Mouse (Mus musculus) forebrain, embryonic 16.5 days (tissue): Measurements from ENCODE around the gene Lysmd3. TPM values are rescaled to one million over a fixed set of nuclear protein-coding genes. Genes with fewer than 3 reads are reported as not detected.
"Not testable (repeated sequence)": the region's sequence is repeated elsewhere in the genome, so short reads cannot be mapped to it uniquely, and the experiment has no call there.

Source experiments
- ATAC-seq: fragments of 200-750 bp; cut with Nextera tagmentation; 2 replicates; pipeline ENCODE4 v1.8.0; 2017; ENCODE audit warnings: mild to moderate bottlenecking, moderate library complexity
- H3K27ac ChIP-seq: fragments of 300-500 bp; sonication (generic); 2 replicates; pipeline ENCODE4 v1.5.1; 2014; ENCODE audit warnings: low read length, control low read depth
- H3K27me3 ChIP-seq: fragments of 300-500 bp; sonication (generic); replicated peaks from 2 replicates; pipeline ENCODE4 v1.6.1; 2014; ENCODE audit warnings: low read length; ENCODE audit not compliant: control insufficient read depth, insufficient read depth
- H3K36me3 ChIP-seq: fragments of 300-500 bp; sonication (generic); 2 replicates; pipeline ENCODE4 v1.6.1; 2014; ENCODE audit not compliant: control insufficient read depth, insufficient read depth
- H3K4me1 ChIP-seq: fragments of 300-500 bp; sonication (generic); replicated peaks from 2 replicates; pipeline ENCODE4 v1.6.1; 2014; ENCODE audit warnings: low read length; ENCODE audit not compliant: control insufficient read depth, insufficient read depth
- H3K4me2 ChIP-seq: fragments of 300-500 bp; sonication (generic); 2 replicates; pipeline ENCODE4 v1.6.1; 2014; ENCODE audit warnings: mild to moderate bottlenecking, low read length, control low read depth
- H3K4me3 ChIP-seq: fragments of 300-500 bp; sonication (generic); replicated peaks from 2 replicates; pipeline ENCODE4 v1.5.1; 2014; ENCODE audit warnings: mild to moderate bottlenecking, low read length, control low read depth
- H3K9ac ChIP-seq: fragments of 300-500 bp; sonication (generic); replicated peaks from 2 replicates; pipeline ENCODE4 v1.6.1; 2014; ENCODE audit warnings: low read depth, low read length, control low read depth
- H3K9me3 ChIP-seq: fragments of 300-500 bp; sonication (generic); 2 replicates; pipeline ENCODE4 v1.6.1; 2016; ENCODE audit warnings: low read length; ENCODE audit not compliant: control insufficient read depth
- WGBS: fragments of 180-500 bp; shearing (Covaris S2); extraction: QIAGEN DNeasy Blood & Tissue Kit; methylation state at CpG from one replicate; pipeline ENCODE4 v1.1.7; 2014; 5-methylcytosine and 5-hydroxymethylcytosine counted together
- polyA plus RNA-seq: library from polyadenylated mRNA; unstranded; fragments of >200 nt; fragmentation: Nextera tagmentation; extraction: Ambion mirVana; gene quantifications from 2 replicates; pipeline ENCODE4 v1.2.1, GENCODE M21; 2015

The Lysmd3 gene
- polyA plus RNA-seq, 1 experiment from 2014 or later = 20.3 TPM

DNA sequence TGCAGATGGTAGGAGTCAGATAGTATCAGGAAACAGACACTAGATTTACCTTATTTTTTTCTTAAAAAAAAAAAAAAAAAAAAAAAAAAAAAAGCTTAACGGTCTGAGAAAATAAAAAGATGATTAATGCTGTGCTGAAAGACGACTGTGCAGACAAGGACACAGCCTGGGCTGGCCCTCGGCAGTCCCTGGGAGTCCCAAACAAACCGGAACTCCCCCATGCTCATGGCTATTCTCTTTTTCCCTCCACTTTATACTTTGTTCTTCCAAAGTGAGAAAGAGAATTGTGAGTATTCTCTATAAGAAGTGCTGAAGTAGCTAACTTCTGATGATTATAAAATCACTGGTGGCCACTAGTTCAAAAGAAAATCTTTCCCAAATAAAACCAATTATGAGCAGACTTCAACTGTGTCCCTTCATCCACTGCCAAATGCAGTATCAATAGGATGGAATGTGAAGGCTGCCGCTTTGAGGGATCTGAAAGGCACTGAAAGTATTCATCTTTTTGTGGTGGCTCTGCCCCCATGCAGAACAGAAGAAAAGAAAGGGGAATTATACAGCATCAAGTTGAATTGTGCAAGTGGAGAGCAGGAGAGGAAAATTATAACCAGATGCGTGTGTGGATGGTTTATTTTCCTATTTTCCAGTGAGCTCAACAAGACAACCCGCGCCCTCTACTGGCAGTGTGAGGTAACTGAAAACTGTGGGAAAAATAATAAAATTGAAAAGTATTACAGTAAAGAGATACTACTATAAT is 16.0 kb upstream of the Lysmd3 start:
- H3K4me3 ChIP-seq = peak overlapping the region; percentile 20; the same call in 1 of the 2 replicates
- H3K36me3 ChIP-seq = no peaks in the 10 kb centered on the region
- peak overlapping the region; percentile 47 for H3K4me2 ChIP-seq
- H3K27ac ChIP-seq = peak overlapping the region; percentile 28; the same call in 1 of the 2 replicates
- WGBS = 3% methylated on average over 8 of the region's 8 CpGs
- peak; percentile 78 for ATAC-seq
- H3K9ac ChIP-seq = peak overlapping the region; percentile 41
- H3K9me3 ChIP-seq = no peaks in the 10 kb centered on the region
- peaks cover 4% of the 10 kb centered on the region; the same call in 1 of the 2 replicates for H3K4me1 ChIP-seq
- no peaks in the 10 kb centered on the region for H3K27me3 ChIP-seq

DNA sequence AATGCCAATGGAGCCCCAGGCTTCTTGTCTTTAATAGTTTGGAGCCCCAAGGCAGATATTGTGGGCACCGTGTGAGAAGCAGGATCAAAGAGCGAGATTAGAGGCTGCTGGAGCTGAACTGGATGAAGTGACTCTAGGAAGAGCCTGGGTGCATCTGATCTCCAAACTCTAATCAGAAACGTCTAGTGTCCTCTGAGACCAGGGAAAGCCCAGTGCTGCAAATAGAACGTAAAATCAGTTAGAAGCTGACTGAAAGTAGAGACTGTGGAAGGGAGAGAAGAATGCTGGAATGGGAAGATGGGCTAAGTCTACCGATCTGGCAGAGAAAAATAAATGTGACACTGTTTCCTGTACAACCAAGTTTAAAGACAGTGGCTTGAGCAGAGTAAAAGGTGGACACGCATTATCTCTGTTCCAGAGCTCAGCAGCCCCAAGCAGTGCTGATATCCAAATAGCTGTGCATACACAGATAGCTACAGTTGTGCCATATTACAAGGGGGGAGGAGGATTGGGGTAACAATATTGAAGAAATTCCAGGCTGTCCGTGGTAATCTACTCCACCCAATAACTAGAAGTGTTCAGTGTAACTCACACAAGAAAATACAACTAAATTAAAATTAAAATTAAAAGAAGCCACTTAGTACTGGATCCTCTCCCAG is 14.8 kb upstream of the Lysmd3 start:
- no peak overlapping the region for H3K27ac ChIP-seq
- H3K9me3 ChIP-seq = no peaks in the 10 kb centered on the region
- H3K4me3 ChIP-seq = no peak overlapping the region
- peaks cover 4% of the 10 kb centered on the region; the same call in 1 of the 2 replicates for H3K4me1 ChIP-seq
- H3K4me2 ChIP-seq = no peak overlapping the region
- ATAC-seq = no peak
- H3K36me3 ChIP-seq = no peaks in the 10 kb centered on the region
- 54% methylated on average over 7 of the region's 7 CpGs for WGBS
- H3K27me3 ChIP-seq = no peaks in the 10 kb centered on the region
- H3K9ac ChIP-seq = no peak overlapping the region

DNA sequence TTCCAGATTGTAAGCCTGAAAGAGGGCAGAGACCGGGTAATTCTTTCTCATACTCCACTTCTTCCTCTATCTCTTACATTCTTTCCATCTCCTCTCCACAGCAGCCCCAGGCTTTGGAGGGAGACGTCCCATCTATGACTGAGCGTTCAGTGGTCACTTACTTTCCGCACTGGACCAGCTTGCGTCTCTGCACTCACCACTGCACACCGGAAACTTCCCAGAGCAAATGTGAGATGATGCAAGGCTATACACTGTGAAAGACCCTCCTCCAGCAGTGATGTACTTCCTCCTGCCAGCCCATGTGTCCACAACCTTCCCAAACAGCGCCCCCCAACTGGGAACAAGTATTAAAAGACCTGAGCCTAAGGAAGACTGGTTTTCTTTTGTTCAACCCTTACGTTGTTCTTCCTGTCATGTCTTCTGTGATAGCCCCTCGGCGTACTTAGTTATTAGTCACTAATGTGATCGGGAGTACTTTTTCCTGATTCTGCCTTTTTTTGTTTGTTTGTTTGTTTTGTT is 13.4 kb upstream of the Lysmd3 start:
- 92% methylated on average over 11 of the region's 11 CpGs for WGBS
- H3K9ac ChIP-seq = no peak overlapping the region
- no peaks in the 10 kb centered on the region for H3K9me3 ChIP-seq
- no peaks in the 10 kb centered on the region for H3K36me3 ChIP-seq
- no peak overlapping the region for H3K27ac ChIP-seq
- no peaks in the 10 kb centered on the region for H3K27me3 ChIP-seq
- H3K4me3 ChIP-seq = no peak overlapping the region
- ATAC-seq = no peak
- no peak overlapping the region for H3K4me2 ChIP-seq
- H3K4me1 ChIP-seq = peaks cover 4% of the 10 kb centered on the region; the same call in 1 of the 2 replicates

DNA sequence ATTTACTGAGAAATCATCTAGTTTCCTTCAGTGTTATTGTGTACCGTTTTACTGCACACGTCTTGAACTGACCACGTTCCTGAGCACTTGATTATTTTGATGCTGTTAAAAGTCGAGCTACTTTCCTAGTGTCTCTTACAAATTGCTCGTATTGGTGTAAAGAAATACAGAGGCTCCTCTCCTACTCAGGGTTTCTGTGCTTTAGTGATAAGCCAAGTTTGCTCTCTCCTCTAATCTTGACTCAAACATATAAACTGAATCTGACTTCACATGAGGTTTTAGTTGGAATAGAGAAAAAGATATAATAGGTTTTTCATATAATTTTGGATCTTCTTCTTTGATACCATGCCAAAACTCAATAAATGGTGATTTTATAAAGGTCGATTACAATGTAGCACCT is 11.1 kb upstream of the Lysmd3 start:
- no peaks in the 10 kb centered on the region for H3K27me3 ChIP-seq
- H3K36me3 ChIP-seq = no peaks in the 10 kb centered on the region
- no peak overlapping the region for H3K4me2 ChIP-seq
- H3K4me3 ChIP-seq = no peak overlapping the region
- 94% methylated on average over 6 of the region's 6 CpGs for WGBS
- no peak overlapping the region for H3K27ac ChIP-seq
- no peaks in the 10 kb centered on the region for H3K9me3 ChIP-seq
- peaks cover 2% of the 10 kb centered on the region; the same call in 1 of the 2 replicates for H3K4me1 ChIP-seq
- H3K9ac ChIP-seq = no peak overlapping the region
- no peak for ATAC-seq

DNA sequence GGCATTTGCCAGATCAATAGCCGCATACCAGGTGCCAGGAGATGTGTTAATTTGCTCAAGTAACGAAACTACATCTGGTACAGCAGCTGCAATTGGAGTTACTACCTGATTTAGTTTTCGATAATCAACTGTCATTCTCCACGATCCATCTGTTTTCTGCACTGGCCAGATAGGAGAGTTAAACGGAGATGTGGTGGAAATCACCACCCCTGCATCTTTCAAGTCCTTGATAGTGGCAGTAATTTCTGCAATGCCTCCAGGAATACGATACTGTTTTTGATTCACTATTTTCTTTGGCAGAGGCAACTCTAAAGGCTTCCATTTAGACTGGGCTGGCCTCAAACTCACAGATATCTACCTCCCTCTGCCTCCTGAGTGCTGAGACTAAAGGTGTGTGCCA is 7.1 kb upstream of the Lysmd3 start:
- not testable (repeated sequence) for H3K9ac ChIP-seq, H3K4me1 ChIP-seq, H3K4me3 ChIP-seq, H3K27me3 ChIP-seq, H3K36me3 ChIP-seq, ATAC-seq, H3K4me2 ChIP-seq, H3K27ac ChIP-seq, H3K9me3 ChIP-seq
- 89% methylated on average over 5 of the region's 6 CpGs for WGBS

DNA sequence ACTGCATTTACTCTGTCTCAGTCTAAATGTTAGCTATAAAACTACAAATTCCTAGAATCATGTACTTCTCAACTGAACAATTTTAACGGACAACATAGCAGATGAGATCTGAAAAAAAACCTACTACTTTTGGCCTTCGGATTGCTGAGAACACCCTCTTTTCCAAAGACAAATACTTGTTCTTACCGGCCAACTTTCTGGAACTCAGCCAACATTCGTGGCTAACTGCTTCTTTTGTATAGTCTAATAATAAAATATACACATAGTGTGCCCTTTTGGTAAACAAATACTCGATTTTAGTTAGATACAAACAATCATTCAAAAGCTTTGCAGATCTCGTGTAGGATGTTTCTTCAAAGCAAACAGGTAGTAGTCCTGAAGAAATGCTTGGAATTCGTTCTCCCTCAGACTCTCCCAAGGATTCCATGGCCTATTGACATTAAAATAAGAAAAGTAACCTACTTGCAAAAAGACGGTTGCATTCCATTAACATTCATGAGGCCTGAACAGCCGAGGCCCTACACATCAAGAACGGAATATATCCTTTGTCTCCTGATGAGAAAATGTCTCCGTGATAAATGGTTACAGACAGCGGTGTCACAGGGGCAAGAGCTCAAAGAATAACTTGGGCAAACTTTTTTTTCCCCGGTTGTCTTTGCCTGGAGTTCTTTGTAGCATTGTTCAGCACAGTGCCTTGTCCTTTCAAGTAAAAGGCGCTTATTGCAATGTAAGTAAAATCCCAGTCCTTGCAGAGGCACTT is 1.2 kb upstream of the Lysmd3 start:
- Histone ChIP-seq H3K4me1 (peaks cover 15% of the 10 kb centered on the region), H3K36me3 (no peaks in the 10 kb centered on the region), H3K27me3 (no peaks in the 10 kb centered on the region), H3K4me3 (no peak overlapping the region; the same call in none of the 2 replicates), H3K4me2 (peak overlapping the region; percentile 68), H3K9ac (no peak overlapping the region), H3K9me3 (no peaks in the 10 kb centered on the region), H3K27ac (no peak overlapping the region)
- no peak for ATAC-seq
- 5% methylated on average over 14 of the region's 14 CpGs for WGBS

DNA sequence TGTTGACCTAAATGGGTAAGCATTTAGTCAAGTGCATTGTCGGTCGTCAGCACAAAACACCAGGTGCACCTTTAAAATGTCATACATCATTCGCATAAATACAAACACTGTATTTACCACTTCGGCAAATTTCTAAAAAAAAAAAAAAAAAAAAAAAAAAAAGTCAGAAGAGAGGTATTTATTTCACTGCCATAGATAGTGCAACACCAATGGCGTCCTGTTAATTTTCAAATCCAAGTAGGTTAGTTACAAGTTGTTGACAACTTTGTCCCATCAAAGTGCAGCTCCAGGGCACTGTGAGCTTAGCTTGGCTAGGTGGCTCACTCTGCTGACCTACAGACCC is 484 bp upstream of the Lysmd3 start:
- H3K4me3 ChIP-seq = peak overlapping the region; percentile 80
- H3K27me3 ChIP-seq = no peaks in the 10 kb centered on the region
- no peaks in the 10 kb centered on the region for H3K36me3 ChIP-seq
- no peaks in the 10 kb centered on the region for H3K9me3 ChIP-seq
- ATAC-seq = no peak
- peak overlapping the region; percentile 68 for H3K4me2 ChIP-seq
- peak overlapping the region; percentile 86 for H3K27ac ChIP-seq
- WGBS = 4% methylated on average over 5 of the region's 5 CpGs
- H3K4me1 ChIP-seq = peaks cover 15% of the 10 kb centered on the region
- H3K9ac ChIP-seq = peak overlapping the region; percentile 52

DNA sequence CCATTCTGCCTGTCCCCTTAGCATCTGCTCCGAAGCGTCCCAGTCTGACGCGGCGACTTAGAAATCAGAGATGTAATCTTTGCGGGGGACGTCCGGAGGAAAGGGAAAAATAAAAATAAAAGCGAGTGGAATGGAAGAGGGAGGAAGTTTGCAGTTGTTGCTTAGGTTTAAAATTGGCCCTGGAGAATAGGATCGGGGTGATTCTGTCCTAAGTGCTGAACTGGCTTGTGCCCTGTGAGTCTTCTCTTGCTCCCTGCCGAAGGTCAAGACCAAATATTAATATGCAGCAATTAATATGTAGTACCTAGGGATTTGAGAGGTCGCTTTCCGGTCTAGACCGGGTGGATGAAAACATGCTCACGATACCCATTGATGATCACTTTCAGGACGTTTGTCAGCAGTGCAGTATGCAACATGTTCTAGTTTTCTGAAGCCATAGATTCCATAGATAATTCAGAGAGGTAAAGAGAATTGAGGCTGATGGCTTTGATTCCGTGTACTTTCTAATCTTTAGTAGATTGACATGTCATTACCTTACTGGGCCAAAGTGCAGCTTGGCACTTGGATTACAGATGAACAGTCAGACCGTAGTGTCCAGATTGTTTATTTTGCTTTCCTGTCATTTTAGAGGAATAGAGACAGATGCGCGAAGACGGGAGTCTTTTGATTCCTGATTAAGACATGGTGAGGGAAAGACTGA is 740 bp downstream of the Lysmd3 start:
- ATAC-seq = no peak; the same call in 1 of the 2 replicates
- 6% methylated on average over 21 of the region's 21 CpGs for WGBS

More for the DNA sequence above, 740 bp downstream of the Lysmd3 start:
- Histone ChIP-seq H3K27ac (peak overlapping the region; percentile 86), H3K27me3 (no peaks in the 10 kb centered on the region), H3K4me1 (peaks cover 15% of the 10 kb centered on the region), H3K4me2 (peak overlapping the region; percentile 68), H3K36me3 (no peaks in the 10 kb centered on the region), H3K9ac (peak overlapping the region; percentile 90), H3K4me3 (peak overlapping the region; percentile 80), H3K9me3 (no peaks in the 10 kb centered on the region)
